Mouse (Mus musculus) CH12.LX (cell line): ENCODE data around the gene Atp2b2. TPM values are rescaled to one million over a fixed set of nuclear protein-coding genes. Genes with fewer than 3 reads are reported as not detected.

Experiments
- DNase-seq: peaks from one replicate; pipeline ENCODE4 v3.0.0-alpha.2; 2013; ENCODE audit errors: extremely low read depth
- H3K27ac ChIP-seq: 2 replicates; pipeline ENCODE4 v1.5.1; 2012; ENCODE audit warnings: low read depth, mild to moderate bottlenecking, control low read depth, moderate library complexity; ENCODE audit not compliant: insufficient read depth
- H3K27me3 ChIP-seq: replicated peaks from 2 replicates; pipeline ENCODE3; 2012; ENCODE audit warnings: inconsistent platforms
- H3K36me3 ChIP-seq, 2 experiments: replicated peaks in 1 of 2; 2 replicates each; pipeline versions ENCODE3 to v1.6.1; 2012; ENCODE audit warnings: inconsistent platforms in 1 of 2, low read length in 1 of 2, mild to moderate bottlenecking in 1 of 2, mixed read lengths in 1 of 2, moderate library complexity in 1 of 2; ENCODE audit not compliant: control insufficient read depth in 1 of 2, insufficient read depth in 1 of 2
- H3K4me1 ChIP-seq, 2 experiments: 2 replicates each; pipeline ENCODE4 v1.6.1; 2012; ENCODE audit warnings: inconsistent platforms in 1 of 2, moderate library complexity in 1 of 2; ENCODE audit not compliant: insufficient read depth in 2 of 2, control insufficient read depth in 1 of 2
- H3K4me2 ChIP-seq: 2 replicates; pipeline ENCODE4 v1.6.1; 2012; ENCODE audit warnings: low read depth, mild to moderate bottlenecking, control low read depth; ENCODE audit not compliant: poor library complexity, insufficient read depth, severe bottlenecking
- H3K4me3 ChIP-seq, 3 experiments: fragments of 150-350 bp in 1 of 3; sonication (generic) in 1 of 3; replicated peaks in 1 of 3; 2 replicates each; pipeline versions ENCODE3 to v1.5.1; 2011 to 2012; ENCODE audit warnings: low read depth in 2 of 3, low read length in 2 of 3, mild to moderate bottlenecking in 2 of 3, moderate library complexity in 2 of 3, control low read depth in 1 of 3, improper control_type of control experiment in 1 of 3, inconsistent platforms in 1 of 3, mixed read lengths in 1 of 3; ENCODE audit not compliant: poor library complexity in 1 of 3
- H3K79me2 ChIP-seq: replicated peaks from 2 replicates; pipeline ENCODE4 v1.6.1; 2012; ENCODE audit warnings: mild to moderate bottlenecking, moderate library complexity; ENCODE audit not compliant: control insufficient read depth, poor library complexity, insufficient read depth, severe bottlenecking; ENCODE audit errors: extremely low read depth
- H3K9ac ChIP-seq: 2 replicates; pipeline ENCODE4 v1.6.1; 2012; ENCODE audit warnings: low read depth, mild to moderate bottlenecking, control low read depth, moderate library complexity; ENCODE audit not compliant: insufficient read depth
- H3K9me3 ChIP-seq: replicated peaks from 2 replicates; pipeline ENCODE3; 2012; ENCODE audit warnings: low read length, inconsistent platforms, mixed read lengths
- BHLHE40 ChIP-seq: IDR thresholded peaks from 2 replicates; pipeline ENCODE4 v1.6.1; 2011; ENCODE audit warnings: mild to moderate bottlenecking, low read depth, low read length, improper control_type of control experiment
- E2F4 ChIP-seq: IDR thresholded peaks from 2 replicates; pipeline ENCODE4 v1.6.1; 2011; ENCODE audit warnings: low read depth, low read length, improper control_type of control experiment; ENCODE audit not compliant: insufficient replicate concordance
- EP300 ChIP-seq: IDR thresholded peaks from 2 replicates; pipeline ENCODE4 v1.6.1; 2011; ENCODE audit warnings: low read length, improper control_type of control experiment
- GABPA ChIP-seq: IDR thresholded peaks from 2 replicates; pipeline ENCODE4 v1.6.1; 2012; ENCODE audit warnings: low read depth, low read length, improper control_type of control experiment, inconsistent platforms; ENCODE audit not compliant: insufficient replicate concordance
- JUN ChIP-seq: IDR thresholded peaks from 2 replicates; pipeline ENCODE4 v1.6.1; 2011; ENCODE audit warnings: low read depth, mild to moderate bottlenecking, low read length, improper control_type of control experiment, moderate library complexity; ENCODE audit not compliant: insufficient read depth
- MAFK ChIP-seq: IDR thresholded peaks from 2 replicates; pipeline ENCODE4 v1.6.1; 2011; ENCODE audit warnings: low read length, improper control_type of control experiment; ENCODE audit not compliant: insufficient replicate concordance
- MEF2A ChIP-seq: IDR thresholded peaks from 2 replicates; pipeline ENCODE4 v1.6.1; 2014; ENCODE audit warnings: low read depth, mild to moderate bottlenecking, inconsistent platforms, low read length, improper control_type of control experiment, borderline replicate concordance
- NELFE ChIP-seq: IDR thresholded peaks from 2 replicates; pipeline ENCODE4 v1.6.1; 2011; ENCODE audit warnings: low read depth, low read length, improper control_type of control experiment
- NRF1 ChIP-seq: IDR thresholded peaks from 2 replicates; pipeline ENCODE4 v1.6.1; 2014; ENCODE audit warnings: low read depth, mild to moderate bottlenecking, inconsistent platforms, low read length, improper control_type of control experiment, moderate library complexity
- POLR2A ChIP-seq: IDR thresholded peaks from 2 replicates; pipeline ENCODE4 v1.6.1; 2011; ENCODE audit warnings: low read depth, mild to moderate bottlenecking, improper control_type of control experiment, low read length
- POLR2AphosphoS2 ChIP-seq: IDR thresholded peaks from 2 replicates; pipeline ENCODE4 v1.6.1; 2011; ENCODE audit warnings: low read depth, low read length, improper control_type of control experiment
- RCOR1 ChIP-seq: conservative IDR thresholded peaks from 2 replicates; pipeline ENCODE4 v1.6.1; 2012; ENCODE audit warnings: low read depth, mild to moderate bottlenecking, inconsistent platforms, low read length, improper control_type of control experiment
- SMC3 ChIP-seq: IDR thresholded peaks from 2 replicates; pipeline ENCODE4 v1.6.1; 2011; ENCODE audit warnings: low read depth, low read length, improper control_type of control experiment
- TCF12 ChIP-seq: IDR thresholded peaks from 2 replicates; pipeline ENCODE4 v1.6.1; 2014; ENCODE audit warnings: low read depth, mild to moderate bottlenecking, inconsistent platforms, low read length, improper control_type of control experiment
- UBTF ChIP-seq: IDR thresholded peaks from 2 replicates; pipeline ENCODE4 v1.6.1; 2012; ENCODE audit warnings: low read depth, mild to moderate bottlenecking, inconsistent platforms, low read length, improper control_type of control experiment, moderate library complexity
- USF1 ChIP-seq: IDR thresholded peaks from 2 replicates; pipeline ENCODE4 v1.6.1; 2014; ENCODE audit warnings: low read depth, mild to moderate bottlenecking, inconsistent platforms, low read length, improper control_type of control experiment
- ZC3H11A ChIP-seq: IDR thresholded peaks from 2 replicates; pipeline ENCODE4 v1.6.1; 2012; ENCODE audit warnings: low read depth, mild to moderate bottlenecking, inconsistent platforms, low read length, improper control_type of control experiment
- ZKSCAN1 ChIP-seq: IDR thresholded peaks from 2 replicates; pipeline ENCODE4 v1.6.1; 2012; ENCODE audit warnings: low read depth, inconsistent platforms, low read length, improper control_type of control experiment, borderline replicate concordance
- ZNF384 ChIP-seq: IDR thresholded peaks from 2 replicates; pipeline ENCODE4 v1.6.1; 2012; ENCODE audit warnings: low read depth, low read length, improper control_type of control experiment, inconsistent platforms
- dilution Hi-C: fragments of 300-500 bp; cut with MboI; formaldehyde crosslinking; loops from 2 replicates; pipeline ENCODE4 v1.14.3; 2020; ENCODE audit warnings: low sequenced_read_pairs; ENCODE audit not compliant: extremely low pct_unique_long_range_greater_than_20kb, extremely low pct_ligation_motif_present
- in situ Hi-C: fragments of 300-500 bp; cut with MboI; formaldehyde crosslinking; loops from 3 replicates; pipeline ENCODE4 v1.14.3; 2019; ENCODE audit warnings: low sequenced_read_pairs, low pct_ligation_motif_present, low pct_unique_long_range_greater_than_20kb, mixed read lengths
- polyA plus RNA-seq: library from polyadenylated mRNA; unstranded; fragments of >175 nt; gene quantifications from 2 replicates; pipeline ENCODE4 v1.2.1, GENCODE M21; 2012; ENCODE audit warnings: low read depth; ENCODE audit not compliant: insufficient read length
- total RNA-seq, 2 experiments: library from RNA; depleted of rRNA; stranded (reverse); fragments of 300-350 nt in 1 of 2; fragments of >200 nt in 1 of 2; gene quantifications; 2 replicates each; pipeline ENCODE4 v1.2.3; 2012 to 2014

The Atp2b2 gene
- total and polyA plus RNA-seq, 3 experiments: not detected

DNA sequence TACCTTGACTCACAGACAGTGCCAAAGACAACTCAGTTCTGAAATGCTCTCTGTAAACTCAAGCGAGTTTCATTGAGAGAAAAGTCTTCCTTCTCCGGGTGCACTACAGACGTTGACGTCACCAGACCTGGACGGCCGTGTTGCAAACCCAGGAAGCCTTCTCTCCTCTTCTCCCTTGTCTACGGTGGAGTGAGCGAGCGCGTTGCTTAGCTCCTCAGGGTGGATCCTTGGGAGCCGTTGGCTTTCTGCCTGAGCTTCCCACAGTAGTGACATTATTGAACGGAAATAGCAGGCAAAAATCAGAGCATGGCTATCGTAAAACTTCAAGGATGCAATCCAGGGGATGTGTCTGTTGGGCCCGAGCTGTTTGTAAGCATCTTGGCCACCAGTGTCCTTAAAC is 295.1 kb downstream of the Atp2b2 start:
- Histone ChIP-seq H3K27ac (no peak overlapping the region), H3K27me3 (peaks cover 93% of the 10 kb centered on the region)
- in situ Hi-C loops: no loop called here

DNA sequence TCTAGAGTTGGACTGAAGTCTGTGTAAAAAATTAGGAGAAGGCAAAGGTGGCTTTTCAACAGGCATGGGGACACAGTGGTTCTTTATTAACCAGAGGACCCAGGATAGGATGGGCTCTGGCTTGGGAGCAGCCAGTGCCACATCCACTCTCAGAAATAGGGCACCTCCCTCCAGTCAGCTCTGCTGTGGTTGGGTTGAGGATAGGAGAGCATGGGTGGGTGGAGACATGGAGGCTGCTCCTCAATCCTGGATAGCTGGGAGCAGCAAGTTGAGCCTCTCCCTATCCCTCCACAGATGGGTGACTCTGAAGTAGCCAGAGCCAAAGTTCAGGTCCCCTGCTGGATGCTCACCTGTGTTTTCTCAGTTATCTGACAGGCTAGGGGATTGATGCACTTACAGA is 297.3 kb downstream of the Atp2b2 start:
- H3K4me2 ChIP-seq: no peak overlapping the region
- H3K27me3 ChIP-seq: peaks cover 83% of the 10 kb centered on the region
- no peak overlapping the region for H3K27ac ChIP-seq
- TF ChIP-seq BHLHE40: no peak
- TF ChIP-seq GABPA: no peak
- TF ChIP-seq MEF2A: no peak
- TF ChIP-seq POLR2A: no peak
- no peak for TF ChIP-seq JUN
- DNase-seq: no peak
- no peaks in the 10 kb centered on the region for H3K36me3 ChIP-seq
- H3K9me3 ChIP-seq: no peaks in the 10 kb centered on the region
- no peak overlapping the region for H3K9ac ChIP-seq
- in situ Hi-C loops (no loop called here), dilution Hi-C loops (no loop called here)
- H3K4me1 ChIP-seq: peaks cover 0 to 3% of the 10 kb centered on the region in 2 experiments; a peak in 3 of 4 replicates
- peaks cover 3% of the 10 kb centered on the region for H3K79me2 ChIP-seq
- no peak overlapping the region for H3K4me3 ChIP-seq

More for the DNA sequence above, 295.1 kb downstream of the Atp2b2 start:
- no peaks in the 10 kb centered on the region for H3K79me2 ChIP-seq
- no peak for DNase-seq
- dilution Hi-C loops: no loop called here
- no peak overlapping the region for H3K4me2 ChIP-seq
- no peaks in the 10 kb centered on the region for H3K36me3 ChIP-seq
- H3K9ac ChIP-seq: no peak overlapping the region
- H3K4me1 ChIP-seq: peaks cover 0 to 3% of the 10 kb centered on the region in 2 experiments; a peak in 2 of 4 replicates
- TF ChIP-seq POLR2A (no peak), POLR2AphosphoS2 (no peak), TCF12 (no peak), ZC3H11A (no peak), RCOR1 (no peak), E2F4 (no peak), UBTF (no peak), ZKSCAN1 (no peak), NELFE (no peak), SMC3 (no peak), MAFK (no peak), EP300 (no peak), NRF1 (no peak), ZNF384 (no peak), USF1 (no peak)
- TF ChIP-seq, all 38 proteins: peak for 0
- H3K9me3 ChIP-seq: no peaks in the 10 kb centered on the region
- H3K4me3 ChIP-seq: no peak overlapping the region
